Mouse (Mus musculus): ENCODE measurements around the gene Ngb. TPM values are rescaled to one million over a fixed set of nuclear protein-coding genes. Genes with fewer than 3 reads are reported as not detected.

Gene Ngb
- polyA plus RNA-seq, 1 experiment from 2014 or later: 10.4 TPM

DNA sequence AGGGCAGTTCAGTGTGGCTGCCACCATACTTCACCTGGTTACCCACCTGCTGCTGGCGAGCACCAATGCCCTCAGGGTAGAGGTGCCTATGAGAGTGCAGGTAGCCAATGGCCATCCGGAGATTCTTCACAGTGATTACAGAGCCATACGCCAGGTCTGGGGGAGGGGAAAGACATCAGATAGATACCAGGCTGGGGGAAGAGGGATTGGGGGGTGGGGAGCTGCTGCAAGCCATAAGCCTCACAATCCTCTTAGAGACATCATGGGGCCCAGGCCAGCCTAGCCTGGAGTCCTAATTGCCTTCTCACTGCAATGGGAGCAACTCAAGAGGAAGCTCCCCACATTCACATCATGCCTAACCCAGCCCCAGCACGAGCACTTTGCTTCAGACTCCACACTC is 24.9 kb upstream of the Ngb start:
- no peaks in the 10 kb centered on the region for H3K9me3 ChIP-seq (ENCODE audit: low read depth, low read length)
- 76% methylated on average over 4 of the region's 4 CpGs for WGBS
- no peaks in the 10 kb centered on the region for H3K27me3 ChIP-seq (ENCODE audit: insufficient read depth, low read length)
- H3K4me3 ChIP-seq (ENCODE audit: low read depth, low read length): no peak overlapping the region
- no peak for TF ChIP-seq CTCF (IDR thresholded peaks at IDR 0.05; ENCODE audit: low read depth)
- ATAC-seq (ENCODE audit: insufficient read depth) (no peak), DNase-seq (no peak)
- H3K36me3 ChIP-seq (ENCODE audit: insufficient read depth): peaks cover 41% of the 10 kb centered on the region
- no peak overlapping the region for H3K9ac ChIP-seq
- no peak overlapping the region for H3K27ac ChIP-seq (ENCODE audit: low read depth)
- no peak overlapping the region for H3K4me2 ChIP-seq
- no peaks in the 10 kb centered on the region for H3K4me1 ChIP-seq (ENCODE audit: insufficient read depth)

DNA sequence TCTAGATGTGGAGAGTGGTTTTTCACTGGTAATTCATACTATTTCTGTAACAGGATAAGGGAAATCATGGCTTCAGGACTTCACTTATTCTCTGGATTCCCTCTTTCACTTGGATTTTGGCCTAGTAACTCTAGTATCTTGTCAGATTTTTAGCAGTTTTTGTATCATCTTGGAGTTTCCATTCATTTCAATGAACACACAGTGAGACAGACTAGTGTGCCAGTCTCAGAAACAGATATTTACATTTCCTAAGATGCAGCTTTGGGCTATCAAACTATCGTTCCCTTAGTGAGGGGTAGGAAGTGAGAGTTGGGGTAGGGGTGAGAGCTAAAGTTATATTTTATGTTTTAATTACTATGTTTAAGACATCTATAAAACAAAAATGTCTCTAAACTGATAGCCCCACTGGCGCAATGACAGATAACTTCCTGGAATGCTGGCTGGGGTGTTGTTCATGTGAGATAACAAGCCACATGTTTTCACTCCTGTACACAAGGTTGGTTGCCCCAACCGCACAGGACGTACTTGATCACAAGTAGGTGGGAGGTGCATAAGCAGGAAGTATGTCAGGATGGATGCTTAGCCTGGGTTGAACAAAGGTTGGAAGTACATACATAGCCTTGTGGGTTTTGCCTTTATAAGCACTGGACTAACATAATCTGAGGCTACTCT is 19.7 kb upstream of the Ngb start:
- WGBS: 77% methylated on average over 4 of the region's 4 CpGs
- no peaks in the 10 kb centered on the region for H3K4me1 ChIP-seq (ENCODE audit: insufficient read depth)
- no peak overlapping the region for H3K4me3 ChIP-seq (ENCODE audit: low read depth, low read length)
- no peaks in the 10 kb centered on the region for H3K27me3 ChIP-seq (ENCODE audit: insufficient read depth, low read length)
- DNase-seq (no peak), ATAC-seq (ENCODE audit: insufficient read depth) (no peak)
- peaks cover 44% of the 10 kb centered on the region for H3K36me3 ChIP-seq (ENCODE audit: insufficient read depth)
- no peak overlapping the region for H3K4me2 ChIP-seq
- no peak overlapping the region for H3K9ac ChIP-seq
- H3K27ac ChIP-seq (ENCODE audit: low read depth): no peak overlapping the region
- no peaks in the 10 kb centered on the region for H3K9me3 ChIP-seq (ENCODE audit: low read depth, low read length)
- TF ChIP-seq CTCF (IDR thresholded peaks at IDR 0.05; ENCODE audit: low read depth): no peak

GRCm38 (mm10) chr12:87107357-87107977 is 5.1 kb upstream of the Ngb start:
- Histone ChIP-seq H3K4me1 (ENCODE audit: insufficient read depth) (no peaks in the 10 kb centered on the region), H3K36me3 (ENCODE audit: insufficient read depth) (peaks cover 29% of the 10 kb centered on the region), H3K4me2 (no peak overlapping the region), H3K27ac (ENCODE audit: low read depth) (no peak overlapping the region), H3K9me3 (ENCODE audit: low read depth, low read length) (no peaks in the 10 kb centered on the region), H3K9ac (no peak overlapping the region), H3K4me3 (ENCODE audit: low read depth, low read length) (no peak overlapping the region), H3K27me3 (ENCODE audit: insufficient read depth, low read length) (peaks cover 4% of the 10 kb centered on the region; the same call in 1 of the 2 replicates)
- no peak for TF ChIP-seq CTCF (IDR thresholded peaks at IDR 0.05; ENCODE audit: low read depth)
- 45% methylated on average over 3 of the region's 3 CpGs for WGBS
- DNase-seq (no peak), ATAC-seq (ENCODE audit: insufficient read depth) (no peak)

GRCm38 (mm10) chr12:87104796-87105195 is 2.5 kb upstream of the Ngb start:
- H3K9me3 ChIP-seq (ENCODE audit: low read depth, low read length): no peaks in the 10 kb centered on the region
- peaks cover 18% of the 10 kb centered on the region for H3K27me3 ChIP-seq (ENCODE audit: insufficient read depth, low read length)
- H3K4me2 ChIP-seq: no peak overlapping the region
- no peak overlapping the region for H3K27ac ChIP-seq (ENCODE audit: low read depth)
- no peaks in the 10 kb centered on the region for H3K4me1 ChIP-seq (ENCODE audit: insufficient read depth)
- peaks cover 13% of the 10 kb centered on the region for H3K36me3 ChIP-seq (ENCODE audit: insufficient read depth)
- no peak overlapping the region for H3K9ac ChIP-seq
- H3K4me3 ChIP-seq (ENCODE audit: low read depth, low read length): no peak overlapping the region
- DNase-seq (no peak), ATAC-seq (ENCODE audit: insufficient read depth) (no peak)
- no peak for TF ChIP-seq CTCF (IDR thresholded peaks at IDR 0.05; ENCODE audit: low read depth)
- 74% methylated on average over 4 of the region's 4 CpGs for WGBS

DNA sequence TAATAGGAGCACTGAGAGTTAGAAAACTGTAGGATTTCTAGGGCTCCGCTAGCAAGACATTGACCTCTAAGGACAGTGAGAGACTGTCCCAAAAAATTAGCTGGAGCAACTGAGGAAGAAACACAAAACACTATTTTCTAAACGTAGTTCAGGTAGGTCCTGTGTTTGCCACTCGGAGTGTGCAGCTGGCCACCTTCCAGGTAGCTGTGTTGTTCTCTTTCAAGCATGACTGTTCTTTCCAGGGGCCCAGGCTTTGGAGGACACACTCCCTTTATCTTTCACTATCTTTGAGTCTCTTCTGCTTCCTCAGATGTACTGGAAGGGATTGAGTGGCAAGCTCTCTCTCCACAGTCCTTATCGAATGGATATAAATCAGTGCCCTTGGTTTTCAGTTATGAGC is 1.1 kb upstream of the Ngb start:
- 89% methylated on average over 4 of the region's 4 CpGs for WGBS
- peaks cover 18% of the 10 kb centered on the region for H3K27me3 ChIP-seq (ENCODE audit: insufficient read depth, low read length)
- ATAC-seq (ENCODE audit: insufficient read depth): no peak
- H3K36me3 ChIP-seq (ENCODE audit: insufficient read depth): 0 out of 2 replicates have a peak, but pooled peaks cover 3% of the 10 kb centered on the region
- no peaks in the 10 kb centered on the region for H3K9me3 ChIP-seq (ENCODE audit: low read depth, low read length)
- DNase-seq: no peak
- H3K4me1 ChIP-seq (ENCODE audit: insufficient read depth): no peaks in the 10 kb centered on the region
- no peak overlapping the region for H3K9ac ChIP-seq
- H3K4me3 ChIP-seq (ENCODE audit: low read depth, low read length): no peak overlapping the region
- TF ChIP-seq CTCF (IDR thresholded peaks at IDR 0.05; ENCODE audit: low read depth): no peak
- no peak overlapping the region for H3K4me2 ChIP-seq
- no peak overlapping the region for H3K27ac ChIP-seq (ENCODE audit: low read depth)

GRCm38 (mm10) chr12:87100331-87100730 is 2.0 kb downstream of the Ngb start:
- H3K36me3 ChIP-seq (ENCODE audit: insufficient read depth): no peaks in the 10 kb centered on the region
- no peak overlapping the region for H3K4me3 ChIP-seq (ENCODE audit: low read depth, low read length)
- H3K9me3 ChIP-seq (ENCODE audit: low read depth, low read length): no peaks in the 10 kb centered on the region
- H3K9ac ChIP-seq: no peak overlapping the region
- 79% methylated on average over 4 of the region's 4 CpGs for WGBS
- ATAC-seq (ENCODE audit: insufficient read depth): no peak
- no peak for DNase-seq
- TF ChIP-seq CTCF (IDR thresholded peaks at IDR 0.05; ENCODE audit: low read depth): no peak
- H3K4me2 ChIP-seq: no peak overlapping the region
- no peaks in the 10 kb centered on the region for H3K4me1 ChIP-seq (ENCODE audit: insufficient read depth)
- no peak overlapping the region for H3K27ac ChIP-seq (ENCODE audit: low read depth)
- H3K27me3 ChIP-seq (ENCODE audit: insufficient read depth, low read length): peaks cover 18% of the 10 kb centered on the region

- no peak overlapping the region for H3K27ac ChIP-seq (ENCODE audit: low read depth)
- no peaks in the 10 kb centered on the region for H3K36me3 ChIP-seq (ENCODE audit: insufficient read depth)
- no peaks in the 10 kb centered on the region for H3K4me1 ChIP-seq (ENCODE audit: insufficient read depth)
- no peak for ATAC-seq (ENCODE audit: insufficient read depth)
- TF ChIP-seq CTCF (IDR thresholded peaks at IDR 0.05; ENCODE audit: low read depth): no peak
- H3K9ac ChIP-seq: no peak overlapping the region
- no peak overlapping the region for H3K4me3 ChIP-seq (ENCODE audit: low read depth, low read length)
- no peak for DNase-seq
- no peaks in the 10 kb centered on the region for H3K9me3 ChIP-seq (ENCODE audit: low read depth, low read length)
- H3K27me3 ChIP-seq (ENCODE audit: insufficient read depth, low read length): no peaks in the 10 kb centered on the region
- WGBS: 46% methylated on average over 6 of the region's 6 CpGs
- no peak overlapping the region for H3K4me2 ChIP-seq
These were observed 8.7 kb downstream of the Ngb start for GRCm38 (mm10) chr12:87093671-87094070.
